Mouse (Mus musculus) embryonic fibroblast, embryonic 13.5 days (primary cell): ENCODE measurements around the gene Auts2.

Experiments
- CTCF ChIP-seq: IDR thresholded peaks from 2 replicates; pipeline ENCODE4 v1.5.1; 2011; ENCODE audit warnings: mild to moderate bottlenecking, control low read depth, low read length, moderate library complexity, borderline replicate concordance; ENCODE audit not compliant: insufficient read depth
- POLR2A ChIP-seq: IDR thresholded peaks from 2 replicates; pipeline ENCODE4 v1.6.1; 2011; ENCODE audit warnings: low read depth, mild to moderate bottlenecking, control low read depth, low read length, moderate library complexity

DNA sequence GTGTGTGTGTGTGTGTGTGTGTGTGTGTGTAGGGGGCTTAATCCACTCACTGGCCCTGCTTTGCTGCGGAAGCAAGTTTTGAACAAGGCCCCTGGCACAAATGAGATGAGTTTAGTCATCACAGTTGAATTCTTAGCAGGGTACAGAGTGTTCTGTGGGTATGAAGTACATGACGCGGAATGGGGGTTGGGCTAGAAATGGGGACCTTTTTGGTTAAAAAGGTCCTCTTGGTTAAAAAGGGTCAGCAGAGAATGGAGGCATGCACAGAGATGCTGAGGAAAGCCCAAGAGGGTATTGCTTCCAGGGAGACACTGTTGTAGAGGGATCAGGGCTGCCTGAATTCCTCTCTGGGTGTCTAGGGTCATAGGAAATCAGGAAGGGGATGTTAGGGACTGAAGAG, 945.6 kb downstream of the Auts2 start:
- TF ChIP-seq POLR2A = no peak
- TF ChIP-seq CTCF = no peak
